Mouse (Mus musculus) MEL-GATA-1-ER (cell line): ENCODE measurements around the gene Card10.

Experiments
- DNase-seq: peaks from one replicate; pipeline ENCODE4 v3.0.0-alpha.2; 2012; ENCODE audit warnings: low read depth; ENCODE audit errors: extremely low read depth

Gene Card10

GRCm38 (mm10) chr15:78736181-78736579 is 66.7 kb downstream of the Card10 start:
- DNase-seq = no peak

GRCm38 (mm10) chr15:78735431-78736180 is 67.2 kb downstream of the Card10 start:
- no peak for DNase-seq

- DNase-seq = no peak
Measured at GRCm38 (mm10) chr15:78731830-78732229, 71.0 kb downstream of the Card10 start.

GRCm38 (mm10) chr15:78730315-78731049 is 72.4 kb downstream of the Card10 start:
- DNase-seq = no peak

GRCm38 (mm10) chr15:78726697-78727096 is 76.1 kb downstream of the Card10 start:
- no peak for DNase-seq
